Mouse (Mus musculus) small intestine, adult 2 months (tissue): ENCODE measurements around the gene Cdk13. TPM values are rescaled to one million over a fixed set of nuclear protein-coding genes. Genes with fewer than 3 reads are reported as not detected.

Experiments
- H3K27ac ChIP-seq: fragments of 200-500 bp; 2 replicates; pipeline ENCODE4 v1.5.1; 2012; ENCODE audit warnings: low read depth, low read length, control low read depth, inconsistent platforms; ENCODE audit not compliant: insufficient read depth
- H3K27me3 ChIP-seq: fragments of 200-500 bp; 2 replicates; pipeline ENCODE4 v1.6.1; 2012; ENCODE audit warnings: mild to moderate bottlenecking, moderate library complexity, low read length, inconsistent platforms; ENCODE audit not compliant: control insufficient read depth, insufficient read depth
- H3K36me3 ChIP-seq: fragments of 200-500 bp; 2 replicates; pipeline ENCODE4 v1.6.1; 2012; ENCODE audit warnings: mild to moderate bottlenecking, low read length, control low read depth, inconsistent platforms; ENCODE audit not compliant: control insufficient read depth, insufficient read depth
- H3K4me1 ChIP-seq: fragments of 200-500 bp; 2 replicates; pipeline ENCODE4 v1.6.1; 2012; ENCODE audit warnings: low read length, inconsistent platforms, mixed read lengths; ENCODE audit not compliant: control insufficient read depth, insufficient read depth, insufficient read length
- H3K4me3 ChIP-seq: fragments of 200-500 bp; 2 replicates; pipeline ENCODE4 v1.5.1; 2012; ENCODE audit warnings: low read depth, mild to moderate bottlenecking, control low read depth, inconsistent platforms, low read length, moderate library complexity
- CTCF ChIP-seq: fragments of 200-500 bp; IDR thresholded peaks from 2 replicates; pipeline ENCODE4 v1.5.1; 2012; ENCODE audit warnings: low read depth, mild to moderate bottlenecking, control low read depth, inconsistent platforms, low read length, moderate library complexity, mixed read lengths; ENCODE audit not compliant: insufficient replicate concordance, insufficient read length; ENCODE audit errors: extremely low read depth
- POLR2A ChIP-seq: fragments of 200-500 bp; IDR thresholded peaks from 2 replicates; pipeline ENCODE4 v1.6.1; 2012; ENCODE audit warnings: low read depth, mild to moderate bottlenecking, control low read depth, inconsistent platforms, low read length, moderate library complexity
- WGBS: fragments of 180-500 bp; shearing (Covaris S2); methylation state at CpG from one replicate; pipeline ENCODE4 v1.1.7; 2018; 5-methylcytosine and 5-hydroxymethylcytosine counted together
- polyA plus RNA-seq: library from polyadenylated mRNA; depleted of rRNA; stranded (reverse); fragments of >200 nt; gene quantifications from 2 replicates; pipeline ENCODE4 v1.2.3, GENCODE M21; 2012

The Cdk13 gene
- polyA plus RNA-seq, 1 experiment = 66.0 TPM

GRCm38 (mm10) chr13:17702311-17702710 lies 102.6 kb downstream of the Cdk13 start:
- TF ChIP-seq CTCF = no peak
- TF ChIP-seq POLR2A = no peak
- no peaks in the 10 kb centered on the region; the same call in 1 of the 2 replicates for H3K4me1 ChIP-seq
- no peak overlapping the region for H3K4me3 ChIP-seq
- H3K36me3 ChIP-seq = peaks cover 3% of the 10 kb centered on the region; the same call in 1 of the 2 replicates
- H3K27ac ChIP-seq = no peak overlapping the region
- H3K27me3 ChIP-seq = no peaks in the 10 kb centered on the region

DNA sequence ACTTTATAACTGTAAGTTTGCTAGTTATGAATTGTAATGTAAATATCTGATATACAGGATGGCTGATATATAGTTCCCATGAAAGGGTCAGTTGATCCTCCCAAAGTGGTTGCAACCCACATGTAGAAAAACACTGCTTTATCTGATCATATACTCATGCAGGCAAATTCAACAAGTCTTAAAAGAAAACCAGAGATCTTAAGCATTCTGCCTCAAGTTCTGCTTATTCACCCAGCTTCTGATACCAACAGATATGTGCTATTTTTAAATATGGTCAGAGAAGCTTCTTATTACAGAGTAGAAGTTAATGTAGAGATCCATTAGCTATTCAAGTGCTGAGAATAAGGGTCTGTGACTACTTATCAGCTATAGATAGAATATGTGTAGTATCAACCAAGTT lies 103.6 kb downstream of the Cdk13 start:
- TF ChIP-seq POLR2A (no peak), CTCF (no peak)

DNA sequence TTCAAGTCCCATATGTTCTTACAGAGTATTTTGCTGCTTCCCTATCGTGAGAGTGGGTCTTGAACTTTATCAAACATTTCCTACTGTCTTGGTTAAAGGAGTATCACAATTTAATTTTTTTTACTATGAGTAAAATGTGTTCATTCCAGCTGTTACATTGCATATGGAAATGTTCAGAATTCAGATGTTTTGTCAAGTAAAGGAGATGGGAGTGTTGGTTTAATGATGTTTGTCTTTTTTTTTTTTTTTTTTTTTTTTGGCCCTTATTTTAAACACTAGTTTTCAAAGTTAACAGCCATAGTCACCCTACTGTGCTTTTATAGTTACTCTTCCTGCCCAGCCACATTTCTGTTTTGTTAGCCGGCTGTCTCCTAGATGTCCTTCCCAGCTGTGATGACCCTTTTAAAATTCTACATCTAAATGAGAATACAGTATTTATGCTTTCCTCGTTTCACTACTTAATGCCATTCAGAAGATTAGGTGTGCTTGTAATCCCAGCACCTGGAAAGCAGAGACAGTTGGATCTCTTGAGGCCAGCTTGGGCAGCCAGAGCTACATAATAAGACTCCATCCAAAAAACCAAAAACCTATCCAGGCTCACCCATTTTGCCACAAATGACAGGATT lies 104.7 kb downstream of the Cdk13 start:
- TF ChIP-seq POLR2A (no peak), CTCF (no peak)
- Histone ChIP-seq H3K27ac (no peak overlapping the region), H3K4me3 (no peak overlapping the region), H3K4me1 (no peaks in the 10 kb centered on the region; the same call in 1 of the 2 replicates), H3K27me3 (no peaks in the 10 kb centered on the region), H3K36me3 (0 out of 2 replicates have a peak, but pooled peaks cover 1% of the 10 kb centered on the region)
- WGBS = 88% methylated on average over 3 of the region's 3 CpGs

More for the DNA sequence above, 103.6 kb downstream of the Cdk13 start:
- Histone ChIP-seq H3K4me1 (no peaks in the 10 kb centered on the region; the same call in 1 of the 2 replicates), H3K36me3 (peaks cover 3% of the 10 kb centered on the region; the same call in 1 of the 2 replicates), H3K4me3 (no peak overlapping the region), H3K27me3 (no peaks in the 10 kb centered on the region), H3K27ac (no peak overlapping the region)

DNA sequence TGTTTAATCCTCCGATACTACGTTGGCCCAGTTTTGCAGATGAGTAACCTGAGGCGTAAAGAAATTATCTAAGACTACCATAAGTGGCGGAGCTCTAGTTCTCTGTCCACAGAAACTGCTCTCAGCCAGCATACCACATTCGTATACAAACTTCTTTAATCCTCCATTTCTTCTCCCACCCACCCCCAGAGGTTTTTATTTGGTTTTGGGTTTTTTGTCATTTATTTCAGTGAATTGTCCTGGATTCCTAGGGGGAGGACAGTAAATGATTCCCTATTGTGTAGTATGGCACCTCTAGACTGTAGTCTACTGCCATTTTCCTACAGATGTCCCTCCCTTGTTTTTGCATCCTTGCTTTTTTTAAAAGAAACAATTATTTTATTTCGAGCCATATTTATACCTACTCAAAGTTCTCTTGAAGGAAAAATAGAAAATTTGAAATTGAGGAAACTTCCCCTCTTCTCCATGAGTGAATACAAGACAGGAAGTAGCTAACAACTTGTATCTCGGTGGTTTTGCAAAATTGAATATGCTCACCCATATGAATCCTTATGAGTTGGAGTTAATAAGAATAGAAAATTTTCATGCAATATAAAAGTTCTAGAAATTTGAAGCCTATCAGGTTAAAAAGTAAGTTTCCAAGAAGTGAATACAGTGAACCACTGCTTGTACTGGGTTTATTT lies 108.9 kb downstream of the Cdk13 start:
- 3% methylated on average over 7 of the region's 7 CpGs for WGBS
- peak overlapping the region; percentile 75 for H3K4me3 ChIP-seq

DNA sequence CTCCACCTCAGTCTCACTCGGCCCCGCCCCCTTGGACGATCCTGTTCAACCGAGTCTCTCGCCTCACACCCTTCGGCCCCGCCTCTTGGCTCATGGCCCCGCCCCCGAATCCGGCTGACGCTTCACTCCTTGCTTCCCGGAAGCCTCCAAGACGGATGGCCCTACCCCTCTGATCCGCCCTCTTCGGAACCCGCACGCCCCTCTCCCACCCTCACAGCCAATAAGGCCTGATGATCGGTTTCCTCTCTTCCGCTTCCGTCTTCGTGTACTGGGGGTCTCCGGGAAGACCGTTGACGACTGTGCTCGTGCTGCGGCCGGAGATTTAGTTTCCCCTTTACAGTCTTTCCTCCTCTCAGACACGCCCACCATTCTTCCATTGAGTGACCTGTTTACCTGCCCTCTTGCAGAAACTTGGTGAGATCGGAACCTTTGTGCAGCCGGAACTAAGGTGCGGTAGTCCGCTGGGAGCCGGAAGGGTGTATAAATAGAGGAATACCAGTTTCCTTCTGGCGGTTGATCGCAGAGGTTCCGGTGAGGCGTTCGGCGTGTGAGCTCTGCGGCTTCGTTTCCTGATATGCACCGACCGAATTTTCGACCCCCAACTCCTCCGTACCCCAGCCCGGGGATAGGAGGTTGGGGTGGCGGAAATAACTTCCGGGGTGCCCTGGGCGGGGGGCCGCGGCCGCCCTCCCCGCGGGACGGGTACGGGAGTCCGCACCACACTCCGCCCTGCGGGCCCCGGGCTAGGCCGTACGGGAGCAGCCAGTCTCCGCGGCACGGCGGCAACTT lies 109.8 kb downstream of the Cdk13 start, which contains the start of the genes Mplkip and Sugct:
TSS of gene Mplkip (plus strand) at position 282 of the 789 bp plus-strand sequence.
TSS of gene Sugct (minus strand) at position 643 of the 789 bp plus-strand sequence.
- Histone ChIP-seq H3K27me3 (no peaks in the 10 kb centered on the region), H3K27ac (peak within 1 kb of the TSS; percentile 98), H3K4me1 (no peaks in the 10 kb centered on the region; the same call in 1 of the 2 replicates), H3K4me3 (peak within 1 kb of the TSS; percentile 100), H3K36me3 (0 out of 2 replicates have a peak, but pooled peaks cover 1% of the 10 kb centered on the region)
- WGBS = 1% methylated on average over 66 of the region's 66 CpGs
- TF ChIP-seq CTCF (no peak), POLR2A (peak; percentile 92)

More for the DNA sequence above, 108.9 kb downstream of the Cdk13 start:
- TF ChIP-seq POLR2A (no peak), CTCF (no peak)
- H3K36me3 ChIP-seq = 0 out of 2 replicates have a peak, but pooled peaks cover 1% of the 10 kb centered on the region
- H3K4me1 ChIP-seq = no peaks in the 10 kb centered on the region; the same call in 1 of the 2 replicates
- peak overlapping the region; percentile 98; the same call in 1 of the 2 replicates for H3K27ac ChIP-seq
- H3K27me3 ChIP-seq = no peaks in the 10 kb centered on the region

- no peaks in the 10 kb centered on the region for H3K27me3 ChIP-seq
- no peak for TF ChIP-seq CTCF
- TF ChIP-seq POLR2A = no peak
- WGBS = under 1% methylated on average over 25 of the region's 25 CpGs
- H3K4me1 ChIP-seq = no peaks in the 10 kb centered on the region; the same call in 1 of the 2 replicates
- H3K27ac ChIP-seq = peak overlapping the region; percentile 96
- H3K36me3 ChIP-seq = 0 out of 2 replicates have a peak, but pooled peaks cover 1% of the 10 kb centered on the region
- peak overlapping the region; percentile 100 for H3K4me3 ChIP-seq
These were observed 110.5 kb downstream of the Cdk13 start for GRCm38 (mm10) chr13:17694414-17694813.
